Mouse (Mus musculus) embryo, embryonic 9.5 days (tissue): ENCODE measurements around the gene Pkib.
A peak's percentile ranks its signal among the peaks of the same experiment; 100 is the strongest.

Source experiments
- DNase-seq: peaks from one replicate; pipeline ENCODE4 v3.0.0-alpha.2; 2017; ENCODE audit errors: extremely low spot score

The Pkib gene

GRCm38 (mm10) chr10:57631896-57632867, at the start of gene Pkib:
Gene Pkib, plus strand, starts transcription at chr10:57631981.
- peak; percentile 61 for DNase-seq

GRCm38 (mm10) chr10:57583927-57584326, 47.9 kb upstream of the Pkib start:
- DNase-seq = no peak

GRCm38 (mm10) chr10:57594266-57594665, 37.5 kb upstream of the Pkib start:
- DNase-seq = no peak

- no peak for DNase-seq
Measured at GRCm38 (mm10) chr10:57597172-57597571, 34.6 kb upstream of the Pkib start.

GRCm38 (mm10) chr10:57602951-57603350, 28.8 kb upstream of the Pkib start:
- DNase-seq = no peak

GRCm38 (mm10) chr10:57623311-57623710, 8.5 kb upstream of the Pkib start:
- DNase-seq = no peak

- no peak for DNase-seq
Measured at GRCm38 (mm10) chr10:57627773-57628172, 4.0 kb upstream of the Pkib start.

GRCm38 (mm10) chr10:57630557-57630956, 1.2 kb upstream of the Pkib start:
- DNase-seq = no peak

GRCm38 (mm10) chr10:57632868-57633240, 1.1 kb downstream of the Pkib start:
- DNase-seq = no peak

GRCm38 (mm10) chr10:57636970-57637369, 5.2 kb downstream of the Pkib start:
- no peak for DNase-seq

GRCm38 (mm10) chr10:57638250-57638649, 6.5 kb downstream of the Pkib start:
- DNase-seq = no peak

- DNase-seq = no peak
Measured at GRCm38 (mm10) chr10:57639540-57639939, 7.8 kb downstream of the Pkib start.

- DNase-seq = no peak
Measured at GRCm38 (mm10) chr10:57653297-57653696, 21.5 kb downstream of the Pkib start.

GRCm38 (mm10) chr10:57660505-57660904, 28.7 kb downstream of the Pkib start:
- DNase-seq = no peak

- no peak for DNase-seq
Measured at GRCm38 (mm10) chr10:57663758-57664157, 32.0 kb downstream of the Pkib start.

GRCm38 (mm10) chr10:57664253-57664652, 32.5 kb downstream of the Pkib start:
- no peak for DNase-seq

GRCm38 (mm10) chr10:57675740-57676139, 44.0 kb downstream of the Pkib start:
- no peak for DNase-seq

GRCm38 (mm10) chr10:57687999-57688398, 56.2 kb downstream of the Pkib start:
- DNase-seq = no peak

GRCm38 (mm10) chr10:57690161-57690560, 58.4 kb downstream of the Pkib start:
- no peak for DNase-seq

- no peak for DNase-seq
Measured at GRCm38 (mm10) chr10:57702246-57702645, 70.5 kb downstream of the Pkib start.

GRCm38 (mm10) chr10:57721035-57721434, 89.3 kb downstream of the Pkib start:
- no peak for DNase-seq

GRCm38 (mm10) chr10:57722363-57722762, 90.6 kb downstream of the Pkib start:
- no peak for DNase-seq

- DNase-seq = no peak
Measured at GRCm38 (mm10) chr10:57727666-57728065, 95.9 kb downstream of the Pkib start.
